Mouse (Mus musculus): ENCODE results near the gene Hspbp1. TPM values are rescaled to one million over a fixed set of nuclear protein-coding genes. Genes with fewer than 3 reads are reported as not detected.
A peak's percentile ranks its signal among the peaks of the same experiment; 100 is the strongest.

Gene Hspbp1
- 142 and 146 TPM in 2 replicates for polyA plus RNA-seq (2015; fragmentation: Nextera tagmentation; extraction: Ambion mirVana)

- peak; percentile 99 for ATAC-seq (replicated peaks)
- Histone ChIP-seq H3K36me3 (peaks cover 13% of the 10 kb centered on the region), H3K9me3 (no peaks in the 10 kb centered on the region), H3K9ac (replicated peaks) (peak within 1 kb of the TSS; percentile 50), H3K27me3 (no peaks in the 10 kb centered on the region), H3K27ac (replicated peaks) (peak within 1 kb of the TSS; percentile 85), H3K4me2 (replicated peaks) (peak within 1 kb of the TSS; percentile 76), H3K4me3 (peak within 1 kb of the TSS; percentile 79), H3K4me1 (peaks cover 17% of the 10 kb centered on the region)
- WGBS, result under 1% methylated on average over 32 of the region's 32 CpGs
Observed at GRCm38 (mm10) chr7:4684632-4685417, at the start of gene Hspbp1. Gene Hspbp1, minus strand, starts transcription at chr7:4685068.

- no peaks in the 10 kb centered on the region for H3K4me1 ChIP-seq
- H3K27ac ChIP-seq (replicated peaks), result no peak overlapping the region
- 78% methylated on average over 6 of the region's 6 CpGs for WGBS
- no peaks in the 10 kb centered on the region for H3K9me3 ChIP-seq
- no peak overlapping the region for H3K4me3 ChIP-seq
- no peaks in the 10 kb centered on the region for H3K36me3 ChIP-seq
- no peak for ATAC-seq (replicated peaks)
- no peak overlapping the region for H3K4me2 ChIP-seq (replicated peaks)
- no peak overlapping the region for H3K9ac ChIP-seq (replicated peaks)
- H3K27me3 ChIP-seq, result no peaks in the 10 kb centered on the region
Observed at GRCm38 (mm10) chr7:4732968-4733392, 48.1 kb upstream of the Hspbp1 start.

- no peaks in the 10 kb centered on the region for H3K4me1 ChIP-seq
- 85% methylated on average over 5 of the region's 5 CpGs for WGBS
- ATAC-seq (replicated peaks), result no peak
Observed at GRCm38 (mm10) chr7:4731090-4731489, 46.2 kb upstream of the Hspbp1 start.

GRCm38 (mm10) chr7:4725169-4725568, 40.3 kb upstream of the Hspbp1 start, which contains the start of gene Tmem150b:
Gene Tmem150b, minus strand, starts transcription at chr7:4725249.
- WGBS, result 82% methylated on average over 7 of the region's 7 CpGs
- H3K4me3 ChIP-seq, result no peak within 1 kb of the TSS
- H3K9me3 ChIP-seq, result no peaks in the 10 kb centered on the region
- H3K4me1 ChIP-seq, result no peaks in the 10 kb centered on the region
- no peaks in the 10 kb centered on the region for H3K27me3 ChIP-seq
- no peak for ATAC-seq (replicated peaks)
- H3K4me2 ChIP-seq (replicated peaks), result no peak within 1 kb of the TSS
- H3K9ac ChIP-seq (replicated peaks), result no peak within 1 kb of the TSS
- no peak within 1 kb of the TSS for H3K27ac ChIP-seq (replicated peaks)
- no peaks in the 10 kb centered on the region for H3K36me3 ChIP-seq

More at GRCm38 (mm10) chr7:4731090-4731489, 46.2 kb upstream of the Hspbp1 start:
- Histone ChIP-seq H3K36me3 (no peaks in the 10 kb centered on the region), H3K27me3 (no peaks in the 10 kb centered on the region), H3K4me3 (no peak overlapping the region), H3K27ac (replicated peaks) (no peak overlapping the region), H3K9me3 (no peaks in the 10 kb centered on the region), H3K9ac (replicated peaks) (no peak overlapping the region), H3K4me2 (replicated peaks) (no peak overlapping the region)

GRCm38 (mm10) chr7:4724359-4724758, 39.5 kb upstream of the Hspbp1 start:
- Histone ChIP-seq H3K9me3 (no peaks in the 10 kb centered on the region), H3K4me1 (no peaks in the 10 kb centered on the region), H3K27me3 (no peaks in the 10 kb centered on the region), H3K9ac (replicated peaks) (no peak overlapping the region), H3K4me3 (no peak overlapping the region), H3K4me2 (replicated peaks) (no peak overlapping the region), H3K27ac (replicated peaks) (no peak overlapping the region), H3K36me3 (no peaks in the 10 kb centered on the region)
- no peak for ATAC-seq (replicated peaks)
- WGBS, result 78% methylated on average over 3 of the region's 3 CpGs

- Histone ChIP-seq H3K4me3 (peak overlapping the region; percentile 32), H3K9me3 (no peaks in the 10 kb centered on the region), H3K27ac (replicated peaks) (no peak overlapping the region), H3K4me2 (replicated peaks) (peak overlapping the region; percentile 48), H3K36me3 (no peaks in the 10 kb centered on the region), H3K27me3 (no peaks in the 10 kb centered on the region), H3K4me1 (no peaks in the 10 kb centered on the region), H3K9ac (replicated peaks) (peak overlapping the region; percentile 37; the same call in 1 of the 2 replicates)
- ATAC-seq (replicated peaks), result peak; percentile 85
- WGBS, result 39% methylated on average over 12 of the region's 12 CpGs
Observed at GRCm38 (mm10) chr7:4723508-4723907, 38.6 kb upstream of the Hspbp1 start.

GRCm38 (mm10) chr7:4719276-4719675, 34.4 kb upstream of the Hspbp1 start:
- Histone ChIP-seq H3K4me1 (no peaks in the 10 kb centered on the region), H3K4me2 (replicated peaks) (no peak overlapping the region), H3K27me3 (no peaks in the 10 kb centered on the region), H3K9me3 (no peaks in the 10 kb centered on the region), H3K36me3 (peaks cover 28% of the 10 kb centered on the region), H3K9ac (replicated peaks) (no peak overlapping the region), H3K27ac (replicated peaks) (no peak overlapping the region), H3K4me3 (no peak overlapping the region)
- no peak for ATAC-seq (replicated peaks)
- 93% methylated on average over 3 of the region's 3 CpGs for WGBS

GRCm38 (mm10) chr7:4716955-4717354, 32.1 kb upstream of the Hspbp1 start:
- Histone ChIP-seq H3K4me1 (no peaks in the 10 kb centered on the region), H3K4me3 (no peak overlapping the region), H3K36me3 (peaks cover 52% of the 10 kb centered on the region), H3K4me2 (replicated peaks) (no peak overlapping the region), H3K9ac (replicated peaks) (no peak overlapping the region), H3K27me3 (no peaks in the 10 kb centered on the region), H3K9me3 (no peaks in the 10 kb centered on the region), H3K27ac (replicated peaks) (no peak overlapping the region)
- WGBS, result 70% methylated on average over 6 of the region's 6 CpGs
- ATAC-seq (replicated peaks), result no peak

GRCm38 (mm10) chr7:4712594-4712993, 27.7 kb upstream of the Hspbp1 start:
- no peak overlapping the region for H3K9ac ChIP-seq (replicated peaks)
- no peak overlapping the region for H3K27ac ChIP-seq (replicated peaks)
- ATAC-seq (replicated peaks), result no peak
- H3K27me3 ChIP-seq, result no peaks in the 10 kb centered on the region
- H3K4me2 ChIP-seq (replicated peaks), result no peak overlapping the region
- no peaks in the 10 kb centered on the region for H3K9me3 ChIP-seq
- no peaks in the 10 kb centered on the region for H3K4me1 ChIP-seq
- 90% methylated on average over 3 of the region's 3 CpGs for WGBS
- peaks cover 88% of the 10 kb centered on the region for H3K36me3 ChIP-seq
- no peak overlapping the region for H3K4me3 ChIP-seq

- Histone ChIP-seq H3K4me1 (peaks cover 9% of the 10 kb centered on the region), H3K27me3 (no peaks in the 10 kb centered on the region), H3K4me3 (no peak overlapping the region), H3K27ac (replicated peaks) (no peak overlapping the region), H3K9ac (replicated peaks) (no peak overlapping the region), H3K9me3 (no peaks in the 10 kb centered on the region), H3K4me2 (replicated peaks) (no peak overlapping the region), H3K36me3 (peaks cover 75% of the 10 kb centered on the region)
- no peak for ATAC-seq (replicated peaks)
- 27% methylated on average over 18 of the region's 18 CpGs for WGBS
Observed at GRCm38 (mm10) chr7:4705098-4705497, 20.2 kb upstream of the Hspbp1 start.

GRCm38 (mm10) chr7:4703195-4703594, 18.3 kb upstream of the Hspbp1 start:
- 97% methylated on average over 7 of the region's 7 CpGs for WGBS
- no peak overlapping the region for H3K4me3 ChIP-seq

GRCm38 (mm10) chr7:4702334-4702733, 17.5 kb upstream of the Hspbp1 start:
- Histone ChIP-seq H3K9ac (replicated peaks) (no peak overlapping the region), H3K27ac (replicated peaks) (no peak overlapping the region; the same call in 1 of the 2 replicates), H3K4me1 (peaks cover 9% of the 10 kb centered on the region), H3K4me2 (replicated peaks) (no peak overlapping the region), H3K4me3 (no peak overlapping the region), H3K36me3 (peaks cover 75% of the 10 kb centered on the region), H3K27me3 (no peaks in the 10 kb centered on the region), H3K9me3 (no peaks in the 10 kb centered on the region)
- 39% methylated on average over 8 of the region's 8 CpGs for WGBS
- ATAC-seq (replicated peaks), result no peak

More at GRCm38 (mm10) chr7:4703195-4703594, 18.3 kb upstream of the Hspbp1 start:
- Histone ChIP-seq H3K27ac (replicated peaks) (no peak overlapping the region), H3K4me1 (peaks cover 9% of the 10 kb centered on the region), H3K36me3 (peaks cover 76% of the 10 kb centered on the region), H3K4me2 (replicated peaks) (no peak overlapping the region), H3K9me3 (no peaks in the 10 kb centered on the region), H3K9ac (replicated peaks) (no peak overlapping the region), H3K27me3 (no peaks in the 10 kb centered on the region)
- ATAC-seq (replicated peaks), result no peak

Measured in forebrain, embryonic 15.5 days (tissue).